Mouse (Mus musculus): ENCODE measurements around the gene Dcst2.

Dcst2 gene

GRCm38 (mm10) chr3:89341794-89342193, 20.0 kb upstream of the Dcst2 start:
- no peaks in the 10 kb centered on the region for H3K27me3 ChIP-seq (ENCODE audit: control insufficient read depth, insufficient read depth, low read length, poor library complexity, severe bottlenecking)
- DNase-seq (ENCODE audit: low read depth, low spot score), result no peak
- no peaks in the 10 kb centered on the region for H3K36me3 ChIP-seq (ENCODE audit: control insufficient read depth, insufficient read depth, low read length, poor library complexity, severe bottlenecking)

GRCm38 (mm10) chr3:89343279-89343678, 18.5 kb upstream of the Dcst2 start:
- Histone ChIP-seq H3K36me3 (ENCODE audit: control insufficient read depth, insufficient read depth, low read length, poor library complexity, severe bottlenecking) (no peaks in the 10 kb centered on the region), H3K27me3 (ENCODE audit: control insufficient read depth, insufficient read depth, low read length, poor library complexity, severe bottlenecking) (no peaks in the 10 kb centered on the region)
- DNase-seq (ENCODE audit: low read depth, low spot score), result no peak

DNA sequence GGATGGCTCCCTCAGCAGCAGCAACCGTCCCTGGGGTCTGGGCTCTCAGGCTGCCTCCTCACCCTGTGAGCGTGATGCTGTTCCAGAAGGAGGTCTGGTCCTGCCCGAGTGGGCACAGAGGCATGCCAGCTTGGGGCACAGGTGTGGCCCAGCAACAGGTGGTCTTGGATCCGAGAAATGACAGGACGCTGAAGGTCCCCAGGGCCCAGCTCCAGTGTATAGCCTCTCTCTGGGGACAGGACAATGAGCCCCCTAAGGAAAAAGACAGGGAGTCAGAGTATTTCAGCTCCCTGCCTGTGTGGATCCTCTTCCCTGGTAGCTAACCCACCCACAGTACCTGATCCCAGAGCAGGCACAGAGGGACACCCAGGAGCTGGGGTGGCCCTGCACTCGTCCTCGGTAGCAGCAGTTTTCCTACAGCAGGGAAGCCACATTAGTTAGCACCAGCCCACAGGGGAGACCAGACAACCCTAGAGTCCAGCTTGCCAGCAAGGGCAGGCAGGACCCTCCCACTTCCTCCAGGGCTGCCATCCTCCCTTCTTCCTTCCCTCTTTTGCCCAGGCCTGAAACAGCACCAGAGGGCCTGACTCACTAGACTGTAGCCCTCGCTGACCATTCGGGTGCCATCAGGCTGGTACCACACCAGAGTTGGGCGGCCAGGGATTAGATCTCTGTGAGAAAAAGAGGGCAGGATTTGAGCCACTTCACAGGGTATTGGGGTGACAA, 14.8 kb upstream of the Dcst2 start:
- no peak for DNase-seq (ENCODE audit: low read depth, low spot score)
- no peaks in the 10 kb centered on the region for H3K27me3 ChIP-seq (ENCODE audit: control insufficient read depth, insufficient read depth, low read length, poor library complexity, severe bottlenecking)
- H3K36me3 ChIP-seq (ENCODE audit: control insufficient read depth, insufficient read depth, low read length, poor library complexity, severe bottlenecking), result no peaks in the 10 kb centered on the region

GRCm38 (mm10) chr3:89347916-89348315, 13.9 kb upstream of the Dcst2 start:
- DNase-seq (ENCODE audit: low read depth, low spot score), result no peak
- H3K27me3 ChIP-seq (ENCODE audit: control insufficient read depth, insufficient read depth, low read length, poor library complexity, severe bottlenecking), result no peaks in the 10 kb centered on the region
- H3K36me3 ChIP-seq (ENCODE audit: control insufficient read depth, insufficient read depth, low read length, poor library complexity, severe bottlenecking), result no peaks in the 10 kb centered on the region

DNA sequence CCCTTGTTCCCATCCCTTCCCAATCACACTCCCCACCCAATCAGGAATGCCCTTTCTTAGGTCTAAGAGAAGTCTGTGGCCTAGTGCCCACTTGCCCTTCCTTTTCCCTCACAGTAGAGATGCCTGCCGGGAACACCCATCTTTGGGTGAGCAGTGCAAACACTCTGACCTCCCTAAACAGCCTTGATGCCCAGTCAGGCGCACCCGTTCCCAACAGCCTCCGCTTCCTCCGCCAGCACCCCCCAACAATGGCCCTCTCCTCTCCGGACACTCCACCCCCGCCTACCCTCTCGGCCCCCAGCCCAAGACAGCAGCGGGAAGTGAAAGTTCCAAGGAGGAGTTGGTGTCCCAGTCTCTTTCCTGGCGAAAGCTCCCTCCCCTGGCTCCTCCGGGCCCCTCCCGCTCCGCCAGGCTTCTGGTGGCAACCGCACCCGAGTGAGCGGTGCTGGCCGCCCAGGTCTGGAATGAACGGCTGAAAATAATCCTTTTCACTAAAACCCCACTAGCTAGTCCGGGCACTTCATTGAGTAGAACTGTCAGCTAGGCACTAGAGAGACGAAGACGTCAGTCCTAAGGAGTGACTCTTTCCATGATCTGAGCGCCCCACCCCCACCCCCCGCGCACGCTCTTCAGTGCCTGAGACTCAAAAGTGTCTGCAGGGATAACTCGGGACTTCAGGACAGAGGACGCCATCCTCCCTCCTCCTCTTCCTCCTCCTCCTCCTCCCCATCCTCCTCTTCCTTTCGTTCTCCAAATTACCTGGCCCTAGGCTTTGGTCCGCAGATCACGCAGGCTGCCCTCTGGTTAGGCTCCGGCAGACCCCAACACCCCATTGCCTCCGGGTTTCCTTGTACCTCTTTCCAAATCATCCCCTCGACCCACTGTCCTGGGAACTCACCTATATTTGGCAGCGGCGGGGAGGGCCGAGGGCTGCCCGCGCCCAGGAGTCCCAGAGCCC, 12.6 kb upstream of the Dcst2 start:
- DNase-seq (ENCODE audit: low read depth, low spot score), result peak; percentile 36
- H3K27me3 ChIP-seq (ENCODE audit: control insufficient read depth, insufficient read depth, low read length, poor library complexity, severe bottlenecking), result no peaks in the 10 kb centered on the region
- H3K36me3 ChIP-seq (ENCODE audit: control insufficient read depth, insufficient read depth, low read length, poor library complexity, severe bottlenecking), result no peaks in the 10 kb centered on the region

GRCm38 (mm10) chr3:89349869-89350501, 11.8 kb upstream of the Dcst2 start, which contains the start of gene Adam15:
TSS of gene Adam15 (minus strand) at chr3:89349996.
- no peaks in the 10 kb centered on the region for H3K36me3 ChIP-seq (ENCODE audit: control insufficient read depth, insufficient read depth, low read length, poor library complexity, severe bottlenecking)
- DNase-seq (ENCODE audit: low read depth, low spot score), result peak; percentile 85
- no peaks in the 10 kb centered on the region for H3K27me3 ChIP-seq (ENCODE audit: control insufficient read depth, insufficient read depth, low read length, poor library complexity, severe bottlenecking)

DNA sequence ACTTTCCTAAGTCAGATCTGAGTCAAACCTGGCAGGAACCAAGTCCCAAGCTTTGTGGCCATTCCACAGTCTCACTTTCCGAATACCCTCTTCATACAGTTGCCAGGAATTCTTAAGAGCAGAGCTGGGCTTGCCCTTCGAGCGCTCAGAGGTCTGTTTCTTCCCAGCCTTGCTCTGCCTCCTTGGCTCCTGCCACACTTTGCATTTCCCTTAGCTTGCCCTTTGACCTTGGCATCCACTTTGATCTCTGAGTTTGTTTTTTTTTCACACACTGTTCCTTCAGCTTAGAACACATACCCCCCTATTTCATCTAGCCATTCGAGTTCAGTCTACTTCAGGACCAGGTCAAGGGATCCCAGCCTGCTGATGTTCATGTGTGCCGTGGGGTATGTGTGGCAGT, 10.5 kb upstream of the Dcst2 start:
- DNase-seq (ENCODE audit: low read depth, low spot score), result no peak
- no peaks in the 10 kb centered on the region for H3K27me3 ChIP-seq (ENCODE audit: control insufficient read depth, insufficient read depth, low read length, poor library complexity, severe bottlenecking)

GRCm38 (mm10) chr3:89354816-89355511, 6.8 kb upstream of the Dcst2 start:
- peak; percentile 83 for DNase-seq (ENCODE audit: low read depth, low spot score)
- Histone ChIP-seq H3K36me3 (ENCODE audit: control insufficient read depth, insufficient read depth, low read length, poor library complexity, severe bottlenecking) (no peaks in the 10 kb centered on the region), H3K27me3 (ENCODE audit: control insufficient read depth, insufficient read depth, low read length, poor library complexity, severe bottlenecking) (no peaks in the 10 kb centered on the region)

More for the DNA sequence above, 10.5 kb upstream of the Dcst2 start:
- no peaks in the 10 kb centered on the region for H3K36me3 ChIP-seq (ENCODE audit: control insufficient read depth, insufficient read depth, low read length, poor library complexity, severe bottlenecking)

DNA sequence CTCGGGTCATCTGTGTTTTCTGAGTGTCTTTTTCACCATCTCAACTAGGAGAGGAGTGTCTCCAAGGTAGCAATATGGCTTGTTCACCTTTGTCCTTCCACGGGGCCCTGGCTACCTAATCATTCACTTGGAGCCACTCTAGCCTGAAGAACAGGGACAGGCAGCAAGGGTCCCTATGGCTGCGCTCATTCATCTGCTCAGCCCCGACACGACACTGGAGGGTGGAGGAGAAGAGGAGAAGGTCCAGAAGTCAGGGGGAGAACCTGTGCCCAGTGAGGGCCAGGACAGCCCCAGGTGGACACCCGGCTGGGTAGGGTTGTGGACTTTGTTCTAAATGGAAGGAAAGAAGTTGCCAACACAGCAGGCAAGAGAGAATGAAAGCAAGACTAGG, 6.3 kb upstream of the Dcst2 start:
- no peaks in the 10 kb centered on the region for H3K27me3 ChIP-seq (ENCODE audit: control insufficient read depth, insufficient read depth, low read length, poor library complexity, severe bottlenecking)
- no peaks in the 10 kb centered on the region for H3K36me3 ChIP-seq (ENCODE audit: control insufficient read depth, insufficient read depth, low read length, poor library complexity, severe bottlenecking)

DNA sequence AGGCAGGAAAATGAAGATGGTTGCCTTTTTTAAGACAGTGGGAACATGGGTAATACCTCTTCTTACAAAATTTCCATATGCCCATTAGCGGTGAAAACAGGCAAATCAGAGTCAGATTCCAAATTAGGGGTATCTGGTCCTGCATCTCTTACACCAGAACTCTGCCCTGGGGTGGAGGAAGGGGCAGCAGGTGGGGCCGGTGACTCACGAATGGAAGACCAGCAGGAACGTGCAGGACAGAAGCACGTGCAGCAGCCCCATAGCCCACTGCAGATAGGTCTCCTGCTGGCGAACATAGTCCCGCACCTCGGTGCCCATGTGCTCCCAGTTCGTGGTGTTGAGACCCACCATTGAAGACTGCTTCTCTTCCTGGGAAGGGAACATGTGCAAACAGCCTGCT, 5.7 kb upstream of the Dcst2 start:
- H3K27me3 ChIP-seq (ENCODE audit: control insufficient read depth, insufficient read depth, low read length, poor library complexity, severe bottlenecking), result no peaks in the 10 kb centered on the region
- no peak for DNase-seq (ENCODE audit: low read depth, low spot score)
- no peaks in the 10 kb centered on the region for H3K36me3 ChIP-seq (ENCODE audit: control insufficient read depth, insufficient read depth, low read length, poor library complexity, severe bottlenecking)

More for the DNA sequence above, 6.3 kb upstream of the Dcst2 start:
- DNase-seq (ENCODE audit: low read depth, low spot score), result no peak

DNA sequence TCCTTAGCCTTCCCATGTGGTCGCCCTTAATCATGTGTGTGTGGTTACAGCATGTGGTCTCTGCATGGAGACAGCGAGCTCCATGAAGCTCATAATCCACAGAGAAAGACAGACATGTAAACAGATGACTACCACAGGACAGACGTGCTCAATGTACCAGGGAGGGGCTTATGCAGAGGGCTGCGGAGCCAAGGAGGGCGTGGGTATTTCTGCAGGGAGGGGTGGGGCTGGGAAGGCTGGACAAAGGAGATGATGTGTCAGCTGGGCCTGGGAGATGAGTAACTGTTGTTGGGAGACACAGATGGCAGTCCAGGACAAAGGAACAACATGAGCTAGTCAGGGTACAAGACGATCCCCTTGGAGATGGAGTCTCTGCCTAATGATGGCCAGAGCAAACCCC, 2.1 kb upstream of the Dcst2 start:
- Histone ChIP-seq H3K27me3 (ENCODE audit: control insufficient read depth, insufficient read depth, low read length, poor library complexity, severe bottlenecking) (no peaks in the 10 kb centered on the region), H3K36me3 (ENCODE audit: control insufficient read depth, insufficient read depth, low read length, poor library complexity, severe bottlenecking) (no peaks in the 10 kb centered on the region)
- DNase-seq (ENCODE audit: low read depth, low spot score), result no peak

- Histone ChIP-seq H3K27me3 (ENCODE audit: control insufficient read depth, insufficient read depth, low read length, poor library complexity, severe bottlenecking) (no peaks in the 10 kb centered on the region), H3K36me3 (ENCODE audit: control insufficient read depth, insufficient read depth, low read length, poor library complexity, severe bottlenecking) (no peaks in the 10 kb centered on the region)
- DNase-seq (ENCODE audit: low read depth, low spot score), result peak; percentile 40
Measured at GRCm38 (mm10) chr3:89360237-89360636, 1.5 kb upstream of the Dcst2 start.

DNA sequence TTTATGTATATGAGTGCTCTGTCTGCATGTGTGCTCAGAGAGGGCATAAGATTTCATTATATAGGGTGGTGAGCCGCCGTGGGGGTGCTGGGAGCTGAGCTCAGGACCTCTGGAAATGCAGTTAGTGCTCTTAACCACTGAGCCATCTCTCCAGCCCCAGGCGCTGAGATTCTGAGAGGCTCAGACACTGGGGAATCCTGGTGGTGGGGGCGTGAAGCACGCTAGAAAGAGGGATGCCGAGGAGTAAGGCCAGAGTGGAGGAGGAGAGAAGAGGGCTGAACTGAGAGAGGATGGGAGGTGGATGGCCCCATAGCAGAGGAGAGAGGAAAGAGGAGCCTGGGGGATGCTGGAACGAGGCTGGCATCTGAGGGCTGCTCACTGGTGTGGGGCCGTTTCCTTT, 2.9 kb downstream of the Dcst2 start:
- Histone ChIP-seq H3K27me3 (ENCODE audit: control insufficient read depth, insufficient read depth, low read length, poor library complexity, severe bottlenecking) (no peaks in the 10 kb centered on the region), H3K36me3 (ENCODE audit: control insufficient read depth, insufficient read depth, low read length, poor library complexity, severe bottlenecking) (no peaks in the 10 kb centered on the region)
- no peak for DNase-seq (ENCODE audit: low read depth, low spot score)

DNA sequence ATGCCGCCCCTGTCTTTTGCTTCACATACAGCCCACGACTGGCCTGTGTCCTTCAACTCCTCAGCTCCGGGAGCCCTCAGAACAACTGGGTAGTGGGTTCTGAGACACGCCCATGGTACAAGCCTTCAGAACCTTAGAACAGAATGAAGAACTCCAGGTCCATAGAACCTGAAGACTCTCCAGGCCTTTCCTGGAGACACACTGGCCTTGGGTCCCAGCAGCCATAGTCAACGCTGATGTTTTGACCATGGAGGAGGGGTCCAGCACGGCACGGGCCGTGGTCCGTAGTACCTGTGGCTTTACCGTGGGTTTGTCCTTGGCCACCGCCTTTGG, 3.3 kb downstream of the Dcst2 start, which contains the start of gene Dcst1:
Gene Dcst1, minus strand, starts transcription at position 101 of the 333 bp plus-strand sequence.
- Histone ChIP-seq H3K36me3 (ENCODE audit: control insufficient read depth, insufficient read depth, low read length, poor library complexity, severe bottlenecking) (no peaks in the 10 kb centered on the region), H3K27me3 (ENCODE audit: control insufficient read depth, insufficient read depth, low read length, poor library complexity, severe bottlenecking) (no peaks in the 10 kb centered on the region)
- DNase-seq (ENCODE audit: low read depth, low spot score), result no peak
